Mouse (Mus musculus): ENCODE results near the gene Map3k20. TPM values are rescaled to one million over a fixed set of nuclear protein-coding genes. Genes with fewer than 3 reads are reported as not detected.

Map3k20 gene
- polyA plus RNA-seq, 1 experiment from 2014 or later: 6.9 TPM

GRCm38 (mm10) chr2:72375877-72376276 lies 90.4 kb downstream of the Map3k20 start:
- Histone ChIP-seq H3K36me3 (replicated peaks) (peaks cover 12% of the 10 kb centered on the region), H3K4me3 (no peak overlapping the region), H3K4me1 (0 out of 2 replicates have a peak, but pooled peaks cover 6% of the 10 kb centered on the region), H3K27me3 (ENCODE audit: poor library complexity, severe bottlenecking) (no peaks in the 10 kb centered on the region), H3K9me3 (no peaks in the 10 kb centered on the region), H3K27ac (no peak overlapping the region)
- 92% methylated on average over 3 of the region's 3 CpGs for WGBS
- DNase-seq (ENCODE audit: extremely low spot score, low spot score): no peak

- H3K9me3 ChIP-seq: no peaks in the 10 kb centered on the region
- H3K36me3 ChIP-seq (replicated peaks): peaks cover 12% of the 10 kb centered on the region
- 90% methylated on average over 5 of the region's 5 CpGs for WGBS
- no peak overlapping the region for H3K4me3 ChIP-seq
- 0 out of 2 replicates have a peak, but pooled peaks cover 6% of the 10 kb centered on the region for H3K4me1 ChIP-seq
- DNase-seq (ENCODE audit: extremely low spot score, low spot score): no peak
- no peak overlapping the region for H3K27ac ChIP-seq
- no peaks in the 10 kb centered on the region for H3K27me3 ChIP-seq (ENCODE audit: poor library complexity, severe bottlenecking)
These were observed 91.5 kb downstream of the Map3k20 start for GRCm38 (mm10) chr2:72376946-72377345.

- H3K4me1 ChIP-seq: no peaks in the 10 kb centered on the region
- H3K27me3 ChIP-seq (ENCODE audit: poor library complexity, severe bottlenecking): no peaks in the 10 kb centered on the region
- WGBS: 94% methylated on average over 11 of the region's 11 CpGs
- no peak overlapping the region for H3K27ac ChIP-seq
- H3K36me3 ChIP-seq (replicated peaks): peaks cover 12% of the 10 kb centered on the region
- H3K9me3 ChIP-seq: no peaks in the 10 kb centered on the region
- H3K4me3 ChIP-seq: no peak overlapping the region
- DNase-seq (ENCODE audit: extremely low spot score, low spot score): no peak
These were observed 94.0 kb downstream of the Map3k20 start for GRCm38 (mm10) chr2:72379425-72379824.

GRCm38 (mm10) chr2:72382662-72383061 lies 97.2 kb downstream of the Map3k20 start:
- H3K36me3 ChIP-seq (replicated peaks): peaks cover 12% of the 10 kb centered on the region
- WGBS: 89% methylated on average over 6 of the region's 6 CpGs
- DNase-seq (ENCODE audit: extremely low spot score, low spot score): no peak
- H3K9me3 ChIP-seq: no peaks in the 10 kb centered on the region
- H3K27me3 ChIP-seq (ENCODE audit: poor library complexity, severe bottlenecking): no peaks in the 10 kb centered on the region
- no peak overlapping the region for H3K4me3 ChIP-seq
- H3K27ac ChIP-seq: no peak overlapping the region
- no peaks in the 10 kb centered on the region for H3K4me1 ChIP-seq

GRCm38 (mm10) chr2:72383321-72383720 lies 97.9 kb downstream of the Map3k20 start:
- Histone ChIP-seq H3K9me3 (no peaks in the 10 kb centered on the region), H3K27ac (no peak overlapping the region), H3K36me3 (replicated peaks) (peaks cover 12% of the 10 kb centered on the region), H3K4me1 (no peaks in the 10 kb centered on the region), H3K4me3 (no peak overlapping the region), H3K27me3 (ENCODE audit: poor library complexity, severe bottlenecking) (no peaks in the 10 kb centered on the region)
- WGBS: 81% methylated on average over 11 of the region's 11 CpGs
- no peak for DNase-seq (ENCODE audit: extremely low spot score, low spot score)

GRCm38 (mm10) chr2:72389411-72389810 lies 104.0 kb downstream of the Map3k20 start:
- peaks cover 16% of the 10 kb centered on the region for H3K4me1 ChIP-seq
- no peaks in the 10 kb centered on the region for H3K36me3 ChIP-seq (replicated peaks)
- H3K9me3 ChIP-seq: no peaks in the 10 kb centered on the region
- DNase-seq (ENCODE audit: extremely low spot score, low spot score): no peak
- 93% methylated on average over 13 of the region's 13 CpGs for WGBS
- H3K27ac ChIP-seq: no peak overlapping the region
- H3K4me3 ChIP-seq: no peak overlapping the region
- no peaks in the 10 kb centered on the region for H3K27me3 ChIP-seq (ENCODE audit: poor library complexity, severe bottlenecking)

GRCm38 (mm10) chr2:72389942-72390341 lies 104.5 kb downstream of the Map3k20 start:
- no peaks in the 10 kb centered on the region for H3K36me3 ChIP-seq (replicated peaks)

GRCm38 (mm10) chr2:72390474-72390873 lies 105.0 kb downstream of the Map3k20 start:
- no peak for DNase-seq (ENCODE audit: extremely low spot score, low spot score)
- Histone ChIP-seq H3K4me1 (peaks cover 16% of the 10 kb centered on the region), H3K27ac (no peak overlapping the region), H3K9me3 (no peaks in the 10 kb centered on the region), H3K4me3 (no peak overlapping the region), H3K27me3 (ENCODE audit: poor library complexity, severe bottlenecking) (no peaks in the 10 kb centered on the region), H3K36me3 (replicated peaks) (no peaks in the 10 kb centered on the region)
- 86% methylated on average over 6 of the region's 6 CpGs for WGBS

More at GRCm38 (mm10) chr2:72389942-72390341, 104.5 kb downstream of the Map3k20 start:
- peak; percentile 81 for DNase-seq (ENCODE audit: extremely low spot score, low spot score)
- no peaks in the 10 kb centered on the region for H3K9me3 ChIP-seq
- no peak overlapping the region for H3K4me3 ChIP-seq
- H3K27ac ChIP-seq: no peak overlapping the region
- no peaks in the 10 kb centered on the region for H3K27me3 ChIP-seq (ENCODE audit: poor library complexity, severe bottlenecking)
- H3K4me1 ChIP-seq: peaks cover 16% of the 10 kb centered on the region
- 30% methylated on average over 9 of the region's 9 CpGs for WGBS

- Histone ChIP-seq H3K27me3 (ENCODE audit: poor library complexity, severe bottlenecking) (no peaks in the 10 kb centered on the region), H3K27ac (no peak overlapping the region), H3K4me3 (no peak overlapping the region), H3K9me3 (peaks cover 3% of the 10 kb centered on the region; the same call in 1 of the 2 replicates), H3K4me1 (peaks cover 16% of the 10 kb centered on the region), H3K36me3 (replicated peaks) (0 out of 2 replicates have a peak, but pooled peaks cover 4% of the 10 kb centered on the region)
- no peak for DNase-seq (ENCODE audit: extremely low spot score, low spot score)
- WGBS: 68% methylated on average over 4 of the region's 4 CpGs
These were observed 105.6 kb downstream of the Map3k20 start for GRCm38 (mm10) chr2:72391024-72391423.

GRCm38 (mm10) chr2:72391721-72392120 lies 106.3 kb downstream of the Map3k20 start:
- 83% methylated on average over 2 of the region's 2 CpGs for WGBS
- Histone ChIP-seq H3K27me3 (ENCODE audit: poor library complexity, severe bottlenecking) (no peaks in the 10 kb centered on the region), H3K4me1 (peaks cover 16% of the 10 kb centered on the region)

GRCm38 (mm10) chr2:72392316-72392715 lies 106.9 kb downstream of the Map3k20 start:
- no peak overlapping the region for H3K4me3 ChIP-seq
- no peak for DNase-seq (ENCODE audit: extremely low spot score, low spot score)
- H3K27me3 ChIP-seq (ENCODE audit: poor library complexity, severe bottlenecking): no peaks in the 10 kb centered on the region
- H3K9me3 ChIP-seq: peaks cover 5% of the 10 kb centered on the region; the same call in 1 of the 2 replicates
- H3K4me1 ChIP-seq: peaks cover 16% of the 10 kb centered on the region
- H3K27ac ChIP-seq: no peak overlapping the region
- WGBS: 93% methylated on average over 4 of the region's 4 CpGs
- 0 out of 2 replicates have a peak, but pooled peaks cover 10% of the 10 kb centered on the region for H3K36me3 ChIP-seq (replicated peaks)

More at GRCm38 (mm10) chr2:72391721-72392120, 106.3 kb downstream of the Map3k20 start:
- H3K4me3 ChIP-seq: no peak overlapping the region
- H3K27ac ChIP-seq: no peak overlapping the region
- DNase-seq (ENCODE audit: extremely low spot score, low spot score): no peak
- H3K36me3 ChIP-seq (replicated peaks): 0 out of 2 replicates have a peak, but pooled peaks cover 8% of the 10 kb centered on the region
- H3K9me3 ChIP-seq: peaks cover 5% of the 10 kb centered on the region; the same call in 1 of the 2 replicates

- peaks cover 5% of the 10 kb centered on the region; the same call in 1 of the 2 replicates for H3K9me3 ChIP-seq
- no peaks in the 10 kb centered on the region for H3K27me3 ChIP-seq (ENCODE audit: poor library complexity, severe bottlenecking)
- H3K4me1 ChIP-seq: peaks cover 11% of the 10 kb centered on the region
- DNase-seq (ENCODE audit: extremely low spot score, low spot score): no peak
- 93% methylated on average over 6 of the region's 6 CpGs for WGBS
- H3K27ac ChIP-seq: no peak overlapping the region
- H3K4me3 ChIP-seq: no peak overlapping the region
- 0 out of 2 replicates have a peak, but pooled peaks cover 10% of the 10 kb centered on the region for H3K36me3 ChIP-seq (replicated peaks)
These were observed 111.5 kb downstream of the Map3k20 start for GRCm38 (mm10) chr2:72396934-72397333.

GRCm38 (mm10) chr2:72398227-72398626 lies 112.8 kb downstream of the Map3k20 start:
- Histone ChIP-seq H3K27ac (no peak overlapping the region), H3K4me3 (no peak overlapping the region), H3K9me3 (peaks cover 5% of the 10 kb centered on the region; the same call in 1 of the 2 replicates), H3K36me3 (replicated peaks) (0 out of 2 replicates have a peak, but pooled peaks cover 10% of the 10 kb centered on the region), H3K27me3 (ENCODE audit: poor library complexity, severe bottlenecking) (no peaks in the 10 kb centered on the region), H3K4me1 (peaks cover 11% of the 10 kb centered on the region)
- 20% methylated on average over 13 of the region's 13 CpGs for WGBS
- peak; percentile 51 for DNase-seq (ENCODE audit: extremely low spot score, low spot score)
